Mouse (Mus musculus) left cerebral cortex, postnatal 36 days (tissue): ENCODE measurements around the gene Ldlrap1. TPM values are rescaled to one million over a fixed set of nuclear protein-coding genes. Genes with fewer than 3 reads are reported as not detected.

Source experiments
- DNase-seq, 2 experiments: peaks; one replicate each; pipeline ENCODE4 v3.0.0; 2021 to 2022; ENCODE audit warnings: low spot score in 2 of 2, mixed read lengths in 1 of 2
- intact Hi-C: fragments of 180-260 bp; cut with DNase I; formaldehyde crosslinking; loops from one replicate; pipeline ENCODE4 v1.15.1; 2025
- total RNA-seq, 2 experiments: library from RNA; stranded (reverse); gene quantifications; 2 replicates each; pipeline ENCODE4 v1.2.3; 2021

Ldlrap1 gene
- total RNA-seq, 2 experiments from 2014 or later, result 3.1 to 3.5 TPM

DNA sequence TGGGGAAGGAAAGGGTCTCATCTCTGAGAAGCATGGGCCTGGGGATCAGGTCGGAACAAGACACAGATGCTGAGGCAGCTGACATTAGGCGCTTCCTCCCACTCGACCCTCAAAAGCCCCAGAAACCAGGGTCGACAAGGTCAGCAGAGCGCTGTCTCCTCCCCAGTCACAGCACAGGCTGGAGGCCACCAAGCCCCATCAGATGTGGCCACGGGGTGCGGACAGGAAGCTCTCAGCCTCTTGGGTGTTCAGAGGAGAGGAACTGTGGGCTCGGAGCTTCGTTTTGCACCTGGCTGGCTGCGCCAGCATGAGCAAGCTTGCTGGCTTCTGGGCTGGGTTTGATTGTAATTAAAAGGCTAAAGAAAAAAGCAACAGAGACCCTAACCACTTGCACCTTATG is 13.5 kb downstream of the Ldlrap1 start:
- intact Hi-C loops, result no loop called here
- no peak for DNase-seq

DNA sequence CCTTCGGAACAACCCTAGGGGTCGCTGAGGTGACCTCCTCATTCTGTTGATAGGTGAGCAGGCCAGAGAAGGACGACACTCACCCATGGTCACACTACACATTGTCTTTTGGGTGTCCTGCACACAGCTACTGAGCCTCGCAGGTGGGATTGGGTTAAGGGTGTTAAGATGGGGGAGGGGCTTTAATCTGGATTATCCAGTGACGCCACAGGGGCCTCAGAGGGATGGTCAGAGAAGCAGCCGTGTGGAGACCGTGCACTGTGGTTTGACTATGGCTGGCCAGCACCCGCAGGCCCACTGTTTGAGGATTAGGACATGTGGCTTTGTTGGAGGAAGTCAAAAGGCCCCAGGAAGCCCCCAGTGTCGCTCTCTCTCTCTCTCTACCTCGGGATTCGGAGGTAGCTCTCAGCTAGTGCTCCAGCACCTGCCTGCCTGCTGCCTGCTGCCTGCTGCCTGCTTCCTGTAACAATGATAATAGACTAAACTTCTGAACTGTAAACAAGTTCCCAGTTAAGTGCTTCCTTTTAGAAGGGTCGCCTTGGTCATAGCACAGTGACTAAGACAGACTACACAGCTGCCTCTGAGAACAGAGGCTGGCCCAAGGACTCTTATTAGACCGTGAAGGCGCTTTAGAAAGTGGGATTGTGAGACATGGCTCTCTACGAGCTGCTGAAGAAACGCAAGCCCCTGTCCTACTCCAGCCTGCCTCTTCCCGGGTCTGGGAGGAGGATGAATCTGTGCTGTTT is 14.1 kb downstream of the Ldlrap1 start:
- intact Hi-C loops, result no loop called here
- DNase-seq, result no peak

DNA sequence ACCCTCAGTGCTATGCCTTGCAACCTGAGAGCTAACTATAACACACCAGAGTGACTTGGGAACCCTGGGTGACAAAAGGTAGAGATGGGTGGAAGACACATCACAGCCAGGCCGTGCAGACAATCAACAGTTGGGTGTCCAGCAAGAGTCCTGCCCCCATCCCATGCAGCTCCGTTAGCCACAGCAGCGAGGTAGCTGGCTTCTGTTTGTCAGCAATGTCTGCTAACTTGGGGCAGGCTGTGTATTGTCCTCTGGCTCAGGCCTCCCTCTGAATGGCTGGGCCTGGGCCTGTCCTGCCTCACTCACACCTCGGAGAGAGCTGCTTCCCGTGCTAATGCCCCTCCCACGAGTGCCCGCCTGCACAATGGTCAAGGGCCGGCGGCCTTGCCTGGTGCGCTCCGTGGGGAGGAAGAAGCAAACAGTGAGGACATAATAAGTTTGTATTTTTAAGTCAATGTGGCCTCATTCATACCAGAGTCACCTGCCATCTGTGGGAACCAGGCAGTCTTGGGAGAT is 14.9 kb downstream of the Ldlrap1 start:
- intact Hi-C loops, result no loop called here
- DNase-seq, result no peak

DNA sequence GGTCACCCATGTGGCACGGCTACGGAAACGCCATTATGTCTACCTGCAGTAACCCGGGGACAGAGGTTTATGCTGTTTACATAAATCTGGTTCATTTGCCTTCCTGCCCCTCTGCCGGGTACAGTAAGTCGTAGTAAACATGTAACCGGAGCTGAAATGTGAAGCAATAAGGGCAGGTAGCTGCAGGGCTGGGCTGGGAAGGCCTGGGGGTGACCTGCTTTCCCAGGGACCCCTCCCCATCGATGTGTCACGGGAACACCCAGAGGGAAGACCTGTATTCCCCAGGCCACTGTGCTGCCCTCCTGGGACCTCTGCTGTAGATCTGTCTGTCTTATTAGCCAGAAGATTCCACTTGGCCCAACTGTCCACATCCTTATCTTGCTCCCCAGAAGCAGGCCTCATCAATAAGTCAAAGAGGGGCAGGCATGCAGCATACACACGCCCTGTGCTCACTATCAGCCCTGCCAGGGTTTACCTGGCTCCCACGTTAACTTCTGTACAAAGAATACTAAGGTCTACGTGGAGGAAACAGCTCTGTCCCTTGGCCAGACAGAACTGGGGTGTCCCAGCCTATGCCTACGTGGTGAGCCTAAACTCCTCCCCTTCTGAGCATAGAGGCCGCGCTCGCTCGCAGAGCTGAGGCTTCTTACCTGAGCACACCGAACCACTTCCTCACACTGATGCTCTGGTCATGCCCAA is 16.0 kb downstream of the Ldlrap1 start:
- intact Hi-C loops, result no loop called here
- DNase-seq, result no peak

DNA sequence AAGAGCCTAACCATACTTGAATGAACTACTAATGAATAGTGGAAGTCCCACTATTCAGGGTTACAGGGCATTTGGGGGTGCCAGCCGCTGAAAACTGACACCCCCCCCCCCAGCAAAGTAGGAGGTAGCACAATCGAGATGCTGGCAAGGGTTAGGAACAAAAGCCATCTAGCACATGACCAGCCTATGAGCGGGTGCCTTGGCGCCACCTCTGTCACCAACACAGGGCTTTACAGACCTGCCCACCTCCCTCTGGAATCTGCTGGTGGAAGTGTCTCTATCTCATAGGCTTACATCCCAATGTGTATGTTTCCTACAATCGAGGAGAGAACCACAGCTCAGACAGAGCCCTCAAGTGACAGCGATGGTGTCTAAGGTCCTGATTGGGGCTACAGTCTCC is 17.0 kb downstream of the Ldlrap1 start:
- intact Hi-C loops, result no loop called here
- no peak for DNase-seq

DNA sequence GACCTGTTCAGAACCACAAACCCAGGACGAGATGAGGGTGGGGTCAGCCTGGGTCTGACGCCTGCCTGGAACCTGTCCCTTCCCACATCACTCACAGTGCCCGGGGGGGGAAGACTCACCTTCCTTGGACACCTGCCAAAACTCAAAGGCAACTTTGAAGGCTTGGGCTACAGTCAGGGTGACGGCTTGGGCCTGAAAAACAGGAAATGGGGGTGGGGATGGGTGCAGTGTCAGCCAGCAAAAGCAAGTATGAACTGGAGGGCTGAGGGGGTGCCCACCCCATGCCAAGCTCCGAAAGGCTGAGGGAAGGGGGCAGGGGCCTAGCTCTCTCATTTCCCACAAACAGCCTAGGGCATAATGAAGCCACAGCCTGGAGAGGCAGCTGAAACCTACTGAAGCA is 17.6 kb downstream of the Ldlrap1 start:
- no peak for DNase-seq
- intact Hi-C loops, result no loop called here

DNA sequence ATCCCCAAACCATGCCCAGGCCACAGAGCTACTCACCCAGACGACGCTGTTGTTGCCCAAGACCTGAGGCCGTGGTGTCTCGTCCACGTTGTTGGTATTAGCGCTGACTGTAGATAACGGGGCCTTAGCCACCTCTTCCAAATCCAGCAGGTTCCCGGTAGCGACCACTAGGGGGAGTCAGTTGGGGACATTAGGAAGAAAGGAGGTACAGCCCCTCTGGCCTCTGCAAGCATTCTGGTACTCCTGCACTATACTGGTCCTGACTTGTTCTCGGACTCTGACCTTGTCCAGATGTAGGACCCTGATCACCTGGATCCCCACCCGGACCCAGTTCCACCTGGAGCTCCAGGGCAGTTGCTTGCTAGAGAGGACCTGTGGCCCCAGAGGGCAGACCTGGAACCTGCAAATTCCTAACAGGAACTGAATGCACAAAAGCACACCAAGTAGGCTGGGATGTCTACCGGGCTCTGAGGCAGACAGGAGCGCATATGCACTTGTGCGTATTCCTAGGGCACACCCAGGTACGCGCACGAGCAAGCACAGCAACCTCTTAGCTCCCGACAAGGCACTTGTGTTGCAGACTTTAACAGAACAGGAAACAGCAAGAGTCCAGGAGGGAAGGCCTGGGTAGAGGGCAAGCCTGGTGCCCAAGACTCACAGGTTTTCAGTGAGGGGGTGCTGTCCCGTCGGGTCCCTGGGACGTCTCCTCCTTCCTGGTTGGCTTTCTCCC is 18.4 kb downstream of the Ldlrap1 start:
- DNase-seq, result no peak
- intact Hi-C loops, result no loop called here

DNA sequence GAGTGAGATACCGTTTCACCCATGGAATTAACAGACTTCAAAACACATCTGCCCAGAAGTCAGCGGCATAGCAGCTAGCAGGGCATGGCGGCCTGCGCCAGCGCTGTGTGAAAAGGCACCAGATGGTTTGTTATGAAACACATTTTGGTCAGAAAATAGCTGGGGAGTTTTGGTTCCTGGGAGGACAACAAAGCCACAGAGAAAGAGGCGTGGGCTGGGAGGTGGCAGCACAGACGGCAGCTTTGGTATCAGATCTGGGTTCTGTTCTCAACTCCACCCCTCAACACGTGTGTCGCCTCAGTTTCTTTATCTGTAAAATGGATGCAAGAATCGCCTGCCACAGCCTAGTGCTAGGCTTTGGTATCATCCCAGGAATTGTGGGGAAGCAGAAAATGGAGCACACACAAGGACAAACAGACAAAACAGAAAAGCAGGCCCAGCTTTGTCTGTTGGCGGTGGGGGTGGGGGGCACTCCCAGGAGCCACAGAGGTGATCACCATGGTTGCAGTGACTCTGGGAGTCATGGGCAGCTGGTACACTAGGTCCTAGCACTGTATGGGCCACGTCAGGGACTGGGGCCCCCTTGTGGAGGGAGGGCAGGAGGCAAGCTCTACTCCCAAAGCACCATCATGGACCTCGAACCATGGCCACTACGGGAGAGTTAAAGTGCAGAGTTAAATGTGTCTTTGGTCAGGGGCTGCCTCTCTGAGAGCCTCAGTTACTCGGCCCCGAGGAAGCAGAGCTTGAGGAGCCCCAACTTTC is 21.7 kb downstream of the Ldlrap1 start:
- DNase-seq, result peak; percentile 75 to 83
- intact Hi-C loops, result loop anchor here (1.0 kb wide), 1 partner anchor 42 kb away; the partner anchor contains the start of gene Man1c1

DNA sequence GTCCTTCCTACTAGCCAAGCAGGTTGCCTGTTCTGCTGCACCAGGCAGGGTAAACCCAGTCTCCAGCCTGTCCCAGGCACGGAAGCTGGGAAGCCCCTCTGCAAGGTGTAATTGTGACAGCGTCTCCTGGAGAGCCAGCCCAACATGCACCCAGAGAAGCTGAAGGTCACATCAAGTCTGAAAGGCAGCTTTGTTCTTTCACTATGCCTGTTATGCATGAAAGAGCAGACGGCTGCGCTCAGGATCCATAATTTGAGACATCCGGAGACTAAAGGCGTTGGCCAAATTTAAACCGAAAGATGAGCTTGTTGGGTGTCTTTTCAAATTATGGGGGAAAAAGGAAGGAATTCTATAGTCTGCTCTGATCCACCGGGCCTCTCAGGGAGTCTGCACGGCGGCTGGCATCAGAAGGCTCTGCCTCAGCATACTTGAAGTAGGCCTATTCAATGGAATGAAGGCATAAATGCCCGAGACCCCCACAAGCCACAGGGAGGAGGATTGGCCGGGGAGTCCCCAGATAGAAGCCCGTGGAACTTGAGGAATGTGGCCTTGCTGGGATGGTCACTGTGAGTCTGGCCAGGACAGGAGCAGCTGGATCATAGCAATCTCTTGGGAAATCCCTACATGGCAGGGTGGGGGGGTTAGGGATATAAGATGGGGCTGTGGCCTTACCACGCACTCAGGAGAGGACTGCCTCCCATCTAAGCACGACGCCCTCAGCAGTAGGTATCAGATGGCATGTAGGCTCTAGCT is 23.8 kb downstream of the Ldlrap1 start:
- DNase-seq, result no peak
- intact Hi-C loops, result no loop called here

DNA sequence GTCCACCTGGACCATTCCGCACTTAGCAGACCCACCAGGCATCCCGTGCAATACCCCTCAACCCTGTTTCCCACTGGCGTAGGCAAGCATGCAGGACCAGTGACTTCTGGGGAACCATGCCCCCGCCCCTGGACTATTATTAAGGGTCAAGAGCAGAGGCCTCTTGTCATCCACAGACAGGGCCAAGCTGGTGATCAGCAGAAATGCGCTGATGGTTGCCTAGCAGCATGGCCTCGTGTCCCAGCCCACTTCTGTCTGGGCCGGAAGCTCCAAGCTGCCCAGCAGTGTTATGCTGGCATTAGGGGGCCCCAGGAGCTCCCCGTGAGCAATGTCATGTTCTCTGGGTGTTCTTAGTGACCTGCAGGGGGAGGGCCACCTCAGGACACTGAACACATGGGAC is 25.9 kb downstream of the Ldlrap1 start:
- no peak for DNase-seq
- intact Hi-C loops, result no loop called here

DNA sequence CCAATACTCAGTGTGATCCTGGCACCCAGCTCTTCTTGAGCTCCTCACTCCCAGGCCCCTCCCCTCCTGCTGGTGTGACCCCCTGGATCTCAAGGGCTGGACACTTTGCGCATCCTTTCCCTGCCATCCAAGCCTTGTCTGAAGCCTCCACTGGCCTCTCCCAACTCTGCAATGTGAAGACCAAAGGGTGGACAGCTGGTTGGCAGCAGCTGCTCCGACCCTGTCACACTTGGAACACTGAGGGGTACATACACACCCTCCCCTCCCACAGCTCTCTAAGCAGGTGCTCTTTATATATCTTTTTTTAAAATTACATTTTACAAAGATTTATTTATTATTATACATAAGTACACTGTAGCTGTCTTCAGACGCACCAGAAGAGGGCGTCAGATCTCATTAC is 27.6 kb downstream of the Ldlrap1 start:
- intact Hi-C loops, result no loop called here
- DNase-seq, result no peak

DNA sequence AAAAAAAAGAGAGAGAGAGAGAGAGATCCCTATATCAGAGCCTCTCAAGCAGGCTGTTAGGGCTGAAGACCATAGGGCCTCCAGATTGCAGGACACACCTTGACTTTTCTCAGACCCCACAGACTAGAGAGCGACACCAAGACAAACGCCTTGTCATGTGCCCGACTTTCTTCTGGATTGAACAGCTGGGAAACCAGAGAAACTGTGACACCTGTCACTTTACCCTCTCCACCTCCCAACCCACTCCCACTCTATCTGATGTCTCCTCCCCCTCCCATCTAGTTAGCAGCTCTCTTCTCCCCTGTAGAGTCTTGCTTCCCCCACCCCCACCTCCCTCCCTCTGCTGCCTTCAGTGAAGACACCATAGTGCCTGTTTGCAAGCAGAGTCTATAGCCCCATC is 28.3 kb downstream of the Ldlrap1 start:
- intact Hi-C loops, result no loop called here

DNA sequence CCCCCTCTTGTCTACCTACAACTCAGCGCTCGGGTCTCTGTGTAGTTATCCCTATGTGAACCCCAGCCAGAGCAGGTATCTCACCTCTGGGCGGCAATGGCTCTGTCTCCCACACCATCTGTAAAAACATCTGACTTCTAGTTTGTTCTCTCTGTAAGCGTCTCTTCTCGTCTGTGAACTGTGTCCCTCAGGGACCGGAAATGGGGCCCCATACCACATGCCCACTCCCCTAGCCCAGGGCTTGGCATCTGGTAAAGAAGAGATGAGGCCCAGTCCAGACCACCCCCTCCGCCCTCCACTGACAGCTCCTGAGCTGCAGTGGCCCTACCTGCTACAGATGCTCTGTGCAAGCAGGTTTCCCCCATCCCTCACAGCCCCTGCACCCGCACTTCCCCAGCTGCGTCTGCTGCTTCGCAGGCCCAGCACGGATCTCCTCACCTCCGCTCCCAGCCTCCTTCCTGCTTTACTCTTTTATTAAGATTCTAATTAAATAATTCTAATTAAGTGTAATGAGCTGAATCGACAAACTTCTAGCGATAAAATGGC is 30.4 kb downstream of the Ldlrap1 start:
- intact Hi-C loops, result no loop called here
- DNase-seq, result no peak

More for the DNA sequence above, 28.3 kb downstream of the Ldlrap1 start:
- DNase-seq, result no peak

DNA sequence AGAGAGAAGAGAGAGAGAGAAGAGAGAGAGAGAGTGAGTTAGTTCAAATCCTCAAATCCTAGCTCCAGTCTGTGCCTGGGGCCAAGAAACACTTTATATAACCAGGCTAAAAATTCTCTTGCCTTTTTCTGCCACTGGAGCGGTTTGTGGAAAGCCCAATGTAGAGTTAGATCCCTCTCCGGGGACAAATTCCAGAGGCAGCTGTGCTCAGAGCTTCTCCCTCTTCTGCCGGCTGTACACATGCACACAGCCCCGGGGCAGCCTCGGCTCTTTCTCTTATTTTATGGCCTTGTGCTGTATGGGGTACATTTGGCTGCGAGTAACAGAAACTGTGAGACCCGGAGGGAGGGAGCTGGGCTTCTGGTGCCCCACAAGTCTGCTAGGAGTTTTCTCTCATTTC is 31.7 kb downstream of the Ldlrap1 start:
- DNase-seq, result peak; percentile 55 to 58
- intact Hi-C loops, result no loop called here

DNA sequence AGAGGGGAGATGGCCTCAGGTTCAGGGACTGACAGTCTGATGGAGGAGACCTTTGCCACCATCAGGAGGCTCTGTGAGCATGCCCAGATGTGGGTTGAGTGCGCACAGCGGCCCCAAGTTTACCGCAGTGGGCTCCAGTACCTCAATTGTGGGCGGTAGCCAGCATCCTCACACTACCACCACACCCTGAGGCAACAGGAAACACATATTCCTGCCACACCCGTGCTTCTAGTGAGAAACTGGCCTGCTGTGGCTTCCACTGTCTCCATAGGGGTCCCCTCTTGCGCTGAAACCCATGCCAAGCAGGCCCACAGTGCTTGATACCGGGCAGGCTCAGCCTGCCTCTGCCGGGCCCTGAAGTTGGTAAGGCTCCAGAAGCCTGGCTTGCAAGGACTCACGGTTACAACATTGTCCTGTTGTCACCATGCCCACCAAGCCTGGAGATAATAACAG is 33.2 kb downstream of the Ldlrap1 start:
- intact Hi-C loops, result no loop called here
- DNase-seq, result no peak

DNA sequence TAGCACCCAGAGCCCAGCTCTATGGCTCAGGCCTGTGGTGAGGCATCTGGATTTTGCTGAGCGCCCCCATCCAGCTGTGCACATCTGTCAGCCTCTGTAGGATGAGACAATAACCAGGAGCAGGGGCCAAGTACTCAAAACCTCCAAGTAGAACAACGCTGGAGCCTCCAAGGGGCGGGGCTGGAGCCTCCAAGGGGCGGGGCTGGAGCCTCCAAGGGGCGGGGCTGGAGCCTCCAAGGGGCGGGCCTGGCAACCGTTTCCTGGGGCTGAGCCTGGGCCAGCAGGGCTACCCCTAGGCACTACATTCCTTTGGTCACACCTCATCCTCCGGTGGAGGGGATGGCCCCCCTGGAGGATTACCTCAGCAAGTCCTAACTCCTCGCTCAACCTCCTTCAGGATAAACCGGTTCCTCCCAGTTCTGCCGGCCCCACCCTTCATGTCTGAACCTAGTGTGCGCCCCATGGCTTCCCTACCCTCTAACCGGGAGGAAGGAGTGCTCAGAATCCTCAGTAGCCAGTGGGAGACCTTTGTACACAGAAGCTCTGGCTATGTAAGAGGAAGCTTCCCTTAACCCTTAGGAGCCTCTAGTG is 33.7 kb downstream of the Ldlrap1 start:
- DNase-seq, result no peak
- intact Hi-C loops, result no loop called here

DNA sequence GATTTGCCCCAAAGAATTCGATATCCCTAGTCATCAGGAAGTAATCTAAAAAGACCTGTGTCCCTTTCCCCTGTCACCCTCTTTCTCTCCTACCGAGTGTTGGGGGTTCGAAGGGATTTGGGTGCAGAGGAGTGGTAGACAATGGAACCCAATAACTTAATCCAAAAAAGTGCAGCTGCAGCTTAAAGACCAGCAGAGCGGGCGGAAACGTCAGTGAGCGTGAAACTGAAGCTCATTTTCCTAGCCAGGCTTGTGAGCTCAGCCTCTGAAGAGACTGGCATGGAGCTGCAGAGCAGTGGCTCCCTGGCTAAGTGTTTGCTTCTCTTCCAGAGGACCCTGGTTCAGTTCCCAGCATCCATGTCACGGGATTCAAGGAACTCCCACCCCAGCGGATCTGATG is 34.5 kb downstream of the Ldlrap1 start:
- intact Hi-C loops, result no loop called here
- DNase-seq, result no peak

DNA sequence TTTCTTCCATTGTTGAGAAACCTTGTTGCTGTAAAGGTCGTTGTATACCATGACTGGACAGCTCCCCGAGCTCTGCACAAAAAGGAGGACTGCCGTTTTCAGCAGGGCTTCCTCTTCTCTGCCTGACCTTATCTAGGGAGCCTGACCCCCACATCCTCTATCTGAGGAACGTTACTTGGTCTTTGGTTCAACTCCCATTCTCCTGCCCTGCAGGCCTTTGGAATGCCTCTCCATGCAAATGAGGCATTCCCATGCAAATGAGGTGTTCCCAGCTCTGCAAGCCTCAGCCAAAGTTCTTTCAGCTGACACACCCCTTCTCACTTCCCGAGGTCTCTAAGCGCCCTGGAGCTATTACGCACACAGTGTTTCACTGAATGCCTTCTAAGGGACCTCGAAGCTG is 37.7 kb downstream of the Ldlrap1 start:
- intact Hi-C loops, result no loop called here
- no peak for DNase-seq
